Mouse (Mus musculus): ENCODE measurements around the gene Dcaf7.
"Not testable (repeated sequence)": the region's sequence is repeated elsewhere in the genome, so short reads cannot be mapped to it uniquely, and the experiment has no call there.

Gene Dcaf7

DNA sequence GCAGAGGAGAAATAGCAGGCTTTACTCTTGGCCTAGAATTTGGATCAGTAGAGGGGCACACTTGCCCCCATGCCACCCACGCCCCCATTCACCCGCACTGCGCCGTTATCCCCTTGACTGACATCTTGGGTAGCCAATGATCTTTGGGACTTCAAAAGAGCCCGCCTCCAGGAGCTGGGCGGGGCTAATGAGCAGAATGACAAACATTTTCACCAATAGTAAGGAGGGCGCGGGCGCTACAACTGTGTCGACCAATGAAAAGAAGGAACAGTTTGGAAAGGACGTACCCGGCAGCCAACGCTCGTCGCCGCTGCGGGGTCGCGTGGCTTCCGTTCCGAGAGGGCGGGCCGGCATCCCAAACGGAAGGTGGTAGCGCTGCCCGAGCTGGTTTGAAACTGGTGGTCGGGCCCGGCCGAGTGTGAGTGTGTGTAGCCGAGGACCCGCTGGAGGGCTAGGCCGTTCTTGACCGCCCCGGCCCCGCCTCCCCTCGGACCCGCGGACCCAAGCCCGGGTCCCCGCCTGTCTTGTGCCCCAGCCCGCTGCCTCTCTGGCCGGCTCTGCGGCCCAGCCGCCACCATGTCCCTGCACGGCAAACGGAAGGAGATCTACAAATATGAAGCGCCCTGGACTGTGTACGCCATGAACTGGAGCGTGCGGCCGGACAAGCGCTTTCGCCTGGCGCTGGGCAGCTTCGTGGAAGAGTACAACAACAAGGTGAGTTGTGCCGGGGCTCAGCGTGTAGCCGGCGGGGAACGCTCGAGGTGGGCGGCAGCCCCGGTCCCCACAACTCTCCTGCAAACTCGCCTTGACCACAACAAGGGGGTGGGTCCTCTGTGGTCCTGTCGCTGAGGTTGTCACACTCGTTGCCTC, at the start of gene Dcaf7:
Gene Dcaf7, plus strand, starts transcription at position 325 of the 870 bp plus-strand sequence.
- peak; percentile 97 for DNase-seq (ENCODE audit: low read depth, low spot score)

DNA sequence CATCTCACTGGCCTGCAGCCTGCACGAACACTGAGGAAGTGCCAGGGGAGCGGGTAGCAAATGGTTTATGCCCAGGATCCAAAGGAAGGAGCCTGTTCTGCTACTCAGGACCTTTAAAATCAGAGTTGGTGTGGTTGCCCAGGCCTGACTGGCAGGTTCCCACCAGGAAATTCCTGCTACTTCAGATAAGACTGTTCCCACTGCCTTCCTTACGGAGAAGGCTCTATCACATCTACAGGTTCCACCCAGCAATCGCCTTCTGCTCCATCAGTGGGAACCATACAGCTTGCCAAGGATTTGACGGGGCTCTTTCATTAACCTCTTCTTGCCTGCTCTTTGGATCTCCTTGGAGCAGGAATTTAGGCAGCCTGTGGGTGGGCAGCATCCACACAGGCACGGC, 49.2 kb upstream of the Dcaf7 start:
- no peak for DNase-seq (ENCODE audit: low read depth, low spot score)

DNA sequence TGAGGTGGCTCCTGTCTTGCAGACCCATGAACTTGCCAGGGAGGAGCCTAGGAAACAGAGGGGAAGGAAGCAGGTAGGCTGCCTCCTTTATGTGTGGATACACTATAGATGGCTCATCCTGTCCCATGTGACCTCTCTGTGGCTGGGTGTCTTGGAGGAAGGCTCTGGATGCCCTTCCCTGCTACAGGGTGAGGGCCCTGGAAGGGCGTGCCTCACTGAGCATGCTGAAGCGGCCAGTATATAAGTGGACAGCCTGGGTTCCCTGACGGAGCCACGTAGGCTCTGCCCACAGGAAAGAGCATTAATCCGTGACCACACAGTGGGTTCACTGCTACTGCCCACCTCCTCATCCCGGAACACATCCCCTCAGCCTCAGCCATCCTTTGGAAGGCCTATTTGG, 47.2 kb upstream of the Dcaf7 start:
- no peak for DNase-seq (ENCODE audit: low read depth, low spot score)

DNA sequence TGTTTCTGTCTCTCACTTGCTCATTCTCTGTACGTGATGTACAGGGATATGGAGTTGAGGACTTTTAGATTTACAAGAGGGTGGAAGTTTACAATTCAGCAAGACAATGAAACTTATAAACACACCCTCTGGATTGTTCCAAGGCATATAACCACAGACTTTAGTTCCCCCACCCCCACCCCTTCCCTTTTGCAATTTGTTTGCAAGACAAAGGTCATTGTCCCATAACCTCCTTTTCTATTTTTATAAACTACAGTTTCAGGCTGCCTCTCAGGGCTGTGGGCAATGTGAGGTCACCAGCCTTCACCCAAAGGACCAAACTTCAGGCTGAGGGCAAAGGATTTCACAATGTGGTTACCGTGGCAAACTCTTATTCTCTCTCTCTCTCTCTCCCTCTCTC, 46.4 kb upstream of the Dcaf7 start:
- no peak for DNase-seq (ENCODE audit: low read depth, low spot score)

DNA sequence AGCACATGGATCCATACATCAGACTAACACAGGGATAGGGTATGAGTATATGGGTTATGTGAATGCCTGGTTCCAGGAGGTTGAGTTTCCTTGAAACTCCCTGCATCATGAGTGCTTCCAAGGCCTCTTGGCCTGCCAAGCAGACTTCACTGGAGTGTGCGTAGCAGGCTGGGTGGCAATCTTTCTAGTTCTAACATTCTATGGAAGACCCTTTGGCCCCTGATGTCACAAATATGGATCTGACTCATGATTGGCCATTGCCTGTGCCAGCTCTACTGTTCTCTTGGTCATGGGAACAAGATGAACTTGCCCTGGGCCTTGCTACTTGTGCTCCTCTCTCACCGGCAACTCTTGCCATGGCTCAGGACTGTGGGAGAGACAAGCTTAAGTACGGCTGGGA, 42.3 kb upstream of the Dcaf7 start, which contains the start of gene Ace3:
Gene Ace3, plus strand, starts transcription at position 301 of the 400 bp plus-strand sequence.
- DNase-seq (ENCODE audit: low read depth, low spot score), result no peak

DNA sequence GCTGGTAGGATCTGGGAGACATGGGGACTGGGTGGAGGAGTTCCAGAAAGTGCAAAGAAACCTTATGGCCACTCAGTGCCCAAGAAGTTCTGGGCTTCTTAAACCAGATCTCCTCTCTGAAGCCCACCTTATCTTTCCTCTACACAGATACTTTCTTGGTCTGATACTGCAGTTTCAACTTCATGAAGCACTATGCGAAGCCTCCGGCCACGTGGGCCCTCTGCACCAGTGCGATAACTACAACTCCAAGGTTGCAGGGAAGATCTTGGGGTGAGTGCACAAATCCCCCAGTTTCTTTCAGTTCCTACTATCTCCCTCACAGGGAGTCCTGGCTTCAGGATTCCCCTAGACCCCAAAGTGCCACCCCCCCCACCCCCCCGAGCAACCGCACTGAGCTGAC, 36.6 kb upstream of the Dcaf7 start:
- DNase-seq (ENCODE audit: low read depth, low spot score), result no peak

DNA sequence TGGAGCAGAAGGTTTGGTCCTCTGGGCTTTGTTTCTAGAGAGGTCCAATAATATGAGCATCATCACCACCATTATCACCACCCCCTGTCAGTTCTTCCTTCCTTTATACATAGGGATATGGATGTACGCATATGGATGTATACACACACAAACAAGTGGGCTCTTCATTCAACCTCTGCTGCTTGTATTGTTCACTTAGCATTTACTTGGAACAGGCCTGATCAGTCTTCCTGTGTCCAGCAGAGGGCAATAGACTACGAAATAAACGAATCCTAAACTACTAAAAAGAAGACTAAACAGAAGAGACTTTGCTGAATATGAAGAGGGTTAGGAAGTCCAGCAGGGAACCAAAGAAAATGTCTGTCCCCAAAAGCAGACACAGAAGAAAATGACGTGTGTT, 35.0 kb upstream of the Dcaf7 start:
- no peak for DNase-seq (ENCODE audit: low read depth, low spot score)

DNA sequence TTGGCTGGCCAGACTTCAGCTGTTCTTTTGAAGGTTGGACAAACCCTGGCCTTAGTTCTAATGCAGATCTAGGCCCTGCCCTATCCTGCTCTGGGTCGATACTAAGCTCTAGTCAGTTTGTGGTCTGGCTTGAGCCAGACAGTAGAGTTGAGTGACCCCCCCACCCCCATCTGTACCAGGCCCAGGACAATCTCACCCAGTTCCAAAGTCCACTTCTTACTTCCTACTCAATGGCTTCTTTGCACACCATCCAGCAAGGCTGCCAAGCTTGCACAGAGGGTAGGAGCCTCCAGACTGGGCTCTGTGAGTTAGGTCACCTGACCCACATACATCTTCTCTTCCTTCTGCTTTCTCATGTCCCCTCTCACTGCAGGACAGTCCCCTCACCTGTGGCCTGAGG, 32.1 kb upstream of the Dcaf7 start:
- no peak for DNase-seq (ENCODE audit: low read depth, low spot score)

DNA sequence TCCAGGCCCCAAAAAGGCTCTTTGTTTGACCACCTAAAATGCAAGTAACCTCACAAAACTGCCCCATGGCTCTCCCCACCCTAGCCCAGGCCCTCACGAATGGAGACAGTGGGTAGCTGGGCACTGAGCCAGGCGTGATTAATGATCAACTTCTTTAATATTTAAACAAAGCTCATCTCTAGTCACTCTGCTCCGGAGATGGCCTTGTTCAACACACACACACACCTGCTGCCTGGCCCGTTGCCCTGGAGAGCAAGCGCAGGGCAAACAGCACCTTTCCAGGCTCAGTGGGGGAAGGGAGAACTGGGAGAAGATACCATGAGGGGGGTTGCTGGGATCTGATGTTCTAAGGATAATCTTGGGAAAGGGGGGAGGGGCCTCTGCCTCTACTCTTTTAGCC, 30.7 kb upstream of the Dcaf7 start:
- no peak for DNase-seq (ENCODE audit: low read depth, low spot score)

DNA sequence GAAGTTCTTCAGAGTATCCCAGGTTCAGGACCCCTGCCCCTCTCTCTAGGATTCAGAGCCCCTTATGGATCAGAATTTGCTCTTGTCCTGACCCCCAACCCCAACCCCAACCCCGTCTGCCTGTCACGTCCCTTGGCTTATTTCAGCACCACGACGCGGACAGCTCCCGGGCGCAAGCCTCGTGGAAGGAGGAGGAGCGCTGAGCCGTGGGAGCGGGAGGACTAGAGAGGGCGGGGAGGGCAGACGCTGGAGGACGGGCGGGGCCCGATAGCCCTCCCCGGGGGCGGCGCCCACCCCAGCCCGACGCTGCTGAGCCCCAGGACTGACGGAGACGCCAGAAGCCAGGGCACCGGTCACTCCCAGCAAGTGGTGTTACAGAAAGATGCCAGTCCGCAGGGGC, 28.9 kb upstream of the Dcaf7 start, which contains the start of gene Kcnh6:
Gene Kcnh6, plus strand, starts transcription at position 304 of the 400 bp plus-strand sequence.
- no peak for DNase-seq (ENCODE audit: low read depth, low spot score)

DNA sequence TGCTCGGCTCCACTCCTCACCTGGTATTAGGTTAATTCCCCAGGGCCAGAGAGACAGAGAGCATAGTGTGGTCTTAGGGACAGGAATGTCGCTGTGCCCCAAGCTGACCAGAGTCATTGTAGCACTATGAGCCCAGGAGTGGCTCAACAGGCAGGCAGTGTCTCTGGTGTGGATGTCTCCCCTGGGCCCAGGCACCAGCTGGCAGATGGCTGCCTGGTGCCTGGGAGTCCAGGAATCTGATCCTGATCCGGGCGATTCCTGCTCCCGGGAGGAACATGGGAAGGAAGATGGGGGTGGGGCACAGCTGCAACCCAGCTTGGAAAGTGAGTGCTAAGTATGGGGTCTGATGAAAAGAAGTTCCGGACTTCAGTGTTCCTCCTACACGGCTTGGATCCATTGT, 24.0 kb upstream of the Dcaf7 start:
- no peak for DNase-seq (ENCODE audit: low read depth, low spot score)

DNA sequence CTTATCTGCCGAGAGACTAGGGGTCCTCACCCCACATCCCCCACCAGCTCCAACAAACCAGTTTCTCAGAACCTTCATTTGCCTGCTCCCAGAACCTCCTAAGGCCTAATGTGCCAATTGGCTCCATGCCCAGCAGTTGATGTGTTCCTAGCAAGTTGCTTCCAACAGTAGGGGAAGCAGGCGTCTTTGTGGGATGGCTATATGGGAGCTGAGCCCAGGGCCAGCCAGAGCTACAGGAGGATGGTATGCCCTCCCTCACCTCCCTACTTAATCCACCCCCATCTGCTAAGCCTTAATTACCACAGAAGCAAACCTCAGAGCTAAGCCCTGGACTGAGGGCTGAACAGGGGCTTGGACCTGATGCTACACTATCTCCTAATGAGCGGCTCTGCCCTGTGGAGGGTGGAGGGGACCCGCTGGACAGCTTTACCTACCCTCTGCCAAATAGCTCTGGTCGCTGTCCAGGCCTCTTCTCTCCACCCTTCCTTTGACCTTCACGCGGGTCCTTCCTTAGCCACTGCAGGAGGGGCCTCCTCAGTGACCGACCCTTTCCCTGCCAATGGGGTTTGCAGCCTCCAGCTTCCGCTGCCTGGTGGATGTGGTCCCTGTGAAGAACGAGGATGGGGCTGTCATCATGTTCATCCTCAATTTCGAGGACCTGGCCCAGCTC, 23.0 kb upstream of the Dcaf7 start:
- peak; percentile 64 for DNase-seq (ENCODE audit: low read depth, low spot score)

DNA sequence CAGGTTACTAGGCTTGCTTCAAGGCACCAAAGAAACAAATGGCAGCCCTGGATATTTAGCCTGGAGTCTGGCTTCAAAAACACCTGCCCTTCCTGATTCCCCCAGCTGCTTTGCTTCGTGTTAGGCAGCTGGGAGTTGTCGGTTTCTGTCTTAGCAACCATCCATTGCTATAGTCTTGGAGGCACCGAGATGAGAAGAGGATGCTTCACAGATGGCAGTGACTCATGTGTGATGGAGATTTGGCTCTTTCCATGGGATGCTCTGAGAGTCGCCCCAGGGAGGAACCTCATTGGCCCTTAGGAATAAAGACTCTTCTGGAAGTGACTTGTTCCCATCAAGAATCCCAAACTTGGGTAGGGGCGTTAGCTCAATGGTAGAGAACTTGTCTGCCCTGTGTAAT, 20.2 kb upstream of the Dcaf7 start:
- no peak for DNase-seq (ENCODE audit: low read depth, low spot score)

DNA sequence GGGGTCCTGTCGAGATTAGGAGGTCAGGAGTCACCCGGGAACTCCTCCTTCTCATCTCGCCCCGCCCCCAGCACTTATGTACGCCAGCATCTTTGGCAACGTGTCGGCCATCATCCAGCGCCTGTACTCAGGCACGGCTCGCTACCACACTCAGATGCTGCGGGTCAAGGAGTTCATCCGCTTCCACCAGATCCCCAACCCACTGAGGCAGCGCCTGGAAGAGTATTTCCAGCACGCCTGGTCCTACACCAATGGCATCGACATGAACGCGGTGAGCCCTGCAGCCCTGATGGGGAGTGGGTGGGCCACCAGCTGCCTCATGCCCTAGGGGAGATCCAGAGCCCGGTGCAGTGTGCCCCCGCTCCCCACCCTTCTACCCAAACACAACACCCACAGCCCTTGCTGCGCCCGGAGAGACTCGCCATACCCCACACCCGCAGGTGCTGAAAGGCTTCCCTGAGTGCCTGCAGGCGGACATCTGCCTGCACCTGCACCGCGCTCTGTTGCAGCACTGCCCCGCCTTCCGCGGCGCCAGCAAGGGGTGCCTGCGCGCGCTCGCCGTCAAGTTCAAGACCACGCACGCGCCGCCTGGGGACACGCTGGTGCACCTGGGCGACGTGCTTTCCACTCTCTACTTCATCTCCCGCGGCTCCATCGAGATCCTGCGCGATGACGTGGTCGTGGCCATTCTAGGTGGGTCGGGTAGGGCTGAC, 16.5 kb upstream of the Dcaf7 start:
- DNase-seq (ENCODE audit: low read depth, low spot score), result no peak

DNA sequence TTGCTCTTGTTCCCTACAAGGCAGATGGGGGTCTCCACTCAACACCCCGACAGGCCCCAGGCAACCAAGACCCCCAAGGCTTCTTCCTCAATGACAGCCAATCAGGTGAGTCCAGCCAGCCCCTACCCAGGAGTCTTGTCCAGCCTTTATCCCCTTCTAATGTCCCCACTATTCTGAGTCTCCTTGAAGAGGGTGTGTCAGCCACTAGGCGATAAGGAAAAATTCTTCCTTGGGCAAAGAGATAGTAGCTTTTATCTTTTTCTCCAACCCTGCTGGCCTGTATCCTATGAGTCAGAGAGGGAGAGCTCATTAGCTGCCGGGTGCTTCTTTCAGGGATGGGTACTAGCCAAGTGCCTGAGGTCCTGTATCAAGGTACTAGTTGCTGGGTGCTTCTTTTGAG, 10.9 kb upstream of the Dcaf7 start:
- DNase-seq (ENCODE audit: low read depth, low spot score), result no peak

DNA sequence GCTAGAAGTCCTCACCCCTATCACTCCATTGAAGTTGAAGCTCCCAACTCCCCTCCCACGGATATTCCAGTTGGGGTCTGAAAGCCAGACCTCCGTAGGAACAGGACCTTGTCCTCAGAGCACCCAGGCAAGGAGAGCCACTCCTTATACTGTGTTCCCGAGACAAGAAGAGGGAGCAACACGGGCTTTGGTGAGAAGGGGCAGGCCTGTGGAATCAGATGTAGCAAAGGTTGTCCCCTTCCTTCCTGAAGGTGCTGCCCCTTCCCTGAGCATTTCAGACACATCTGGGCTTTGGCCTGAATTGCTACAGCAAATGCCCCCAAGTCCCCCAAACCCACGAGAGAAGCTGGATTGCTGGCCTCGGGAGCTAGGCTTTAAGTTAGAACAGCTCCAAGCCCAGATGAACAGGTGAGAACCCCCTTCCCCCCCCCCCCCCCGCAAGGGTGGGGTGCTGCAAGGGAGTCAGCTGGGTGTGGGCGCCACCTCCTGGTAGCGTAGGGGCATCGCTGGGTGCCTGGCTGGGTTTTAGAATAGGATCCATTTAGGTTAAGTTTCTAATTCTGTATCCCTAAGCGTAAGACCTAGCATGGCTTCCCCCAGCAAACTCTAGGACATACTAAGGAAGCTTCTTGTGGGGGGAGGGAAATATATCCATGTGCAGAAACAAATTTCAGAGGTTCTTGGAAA, 10.1 kb upstream of the Dcaf7 start:
- DNase-seq (ENCODE audit: low read depth, low spot score), result peak; percentile 50

DNA sequence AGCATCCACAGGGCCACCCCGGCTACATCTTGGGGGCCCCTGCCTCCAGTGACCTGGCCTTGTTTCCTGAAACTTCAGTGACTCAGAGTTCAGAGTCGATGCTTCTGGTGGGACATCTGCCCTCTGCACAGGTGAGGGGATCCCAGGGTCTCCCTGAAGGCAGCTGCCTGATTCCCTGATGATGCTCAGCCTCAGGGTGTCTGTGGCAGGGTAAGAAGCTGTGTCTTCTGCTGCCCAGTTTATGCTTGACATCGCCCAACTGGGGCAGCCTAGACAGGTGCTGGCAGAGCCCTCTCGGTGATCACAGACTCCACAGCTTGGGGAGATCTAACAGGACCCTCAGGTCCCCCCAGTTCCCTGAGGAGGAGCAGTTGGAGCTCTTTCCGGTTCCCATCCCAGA, 9.1 kb upstream of the Dcaf7 start:
- no peak for DNase-seq (ENCODE audit: low read depth, low spot score)

DNA sequence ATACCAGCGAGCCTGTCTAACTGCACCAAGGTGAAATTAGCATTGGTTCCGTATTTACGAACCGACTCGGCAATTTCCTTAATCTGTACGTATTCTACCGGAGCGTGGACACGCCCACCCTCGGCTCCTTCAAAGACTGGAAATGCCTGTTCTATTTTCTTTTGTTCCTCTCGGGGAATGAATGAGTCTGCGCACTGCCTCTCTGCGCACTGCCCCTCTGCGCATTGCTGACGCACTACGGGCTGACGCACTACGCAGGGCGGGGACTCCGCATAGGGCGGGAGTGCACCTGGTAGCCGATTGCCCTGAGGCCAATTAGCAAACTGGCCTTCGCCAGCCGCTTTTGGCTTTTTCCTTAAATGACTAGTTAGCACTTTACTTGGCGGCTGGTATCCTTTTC, 4.6 kb upstream of the Dcaf7 start:
- not testable (repeated sequence) for DNase-seq (ENCODE audit: low read depth, low spot score)

DNA sequence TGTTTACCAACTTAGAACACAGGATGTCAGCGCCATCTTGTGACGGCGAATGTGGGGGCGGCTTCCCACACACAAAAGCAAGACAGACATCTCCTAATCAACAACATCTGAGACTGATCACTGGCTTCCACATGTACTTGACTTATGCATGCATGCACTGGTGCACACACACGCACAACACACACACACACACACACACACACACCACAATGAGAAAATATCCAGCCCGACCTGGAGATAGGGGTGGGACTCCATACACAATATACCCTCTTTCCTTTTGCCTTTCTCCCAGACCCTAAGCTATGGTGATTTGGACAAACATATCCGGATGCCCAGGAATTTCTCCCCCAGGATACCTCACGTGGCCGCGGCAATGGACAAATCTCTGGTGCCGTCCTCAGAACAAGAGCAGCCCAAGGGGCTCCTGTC, 3.2 kb upstream of the Dcaf7 start:
- DNase-seq (ENCODE audit: low read depth, low spot score), result no peak

DNA sequence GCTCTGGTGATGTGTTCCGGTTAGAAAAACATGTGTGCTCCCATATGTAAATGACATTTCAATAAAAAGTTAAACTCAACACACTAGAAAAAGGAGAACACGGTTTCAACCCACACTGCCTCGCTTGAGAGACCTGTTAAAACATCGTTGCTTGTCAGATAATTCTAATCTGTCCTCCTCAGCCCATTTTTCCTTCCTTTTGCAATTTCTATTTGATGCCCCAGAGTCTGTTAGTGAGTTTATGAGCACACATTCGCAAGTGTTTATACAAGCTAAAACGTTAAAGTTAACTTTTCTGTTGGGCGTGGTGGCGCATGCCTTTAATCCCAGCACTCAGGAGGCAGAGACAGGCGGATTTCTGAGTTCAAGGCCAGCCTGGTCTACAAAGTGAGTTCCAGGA, 1.7 kb upstream of the Dcaf7 start:
- no peak for DNase-seq (ENCODE audit: low read depth, low spot score)

DNA sequence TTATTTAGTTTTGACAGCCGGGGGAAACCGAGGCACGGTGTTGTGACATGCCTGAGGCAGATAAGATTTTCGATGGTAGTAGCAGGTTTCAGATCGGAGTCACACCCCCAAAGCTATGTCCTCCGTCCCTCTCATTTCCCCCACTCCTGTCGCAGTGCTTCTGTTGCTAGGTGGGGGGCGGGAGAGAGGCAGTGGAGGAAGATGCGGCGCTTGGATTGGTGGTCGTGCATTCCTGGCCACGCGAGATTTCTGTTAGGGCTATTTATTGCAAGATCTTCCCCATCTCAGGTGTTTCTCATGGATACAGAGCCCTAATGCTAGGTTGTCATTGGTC, 713 bp downstream of the Dcaf7 start:
- DNase-seq (ENCODE audit: low read depth, low spot score), result peak; percentile 30

DNA sequence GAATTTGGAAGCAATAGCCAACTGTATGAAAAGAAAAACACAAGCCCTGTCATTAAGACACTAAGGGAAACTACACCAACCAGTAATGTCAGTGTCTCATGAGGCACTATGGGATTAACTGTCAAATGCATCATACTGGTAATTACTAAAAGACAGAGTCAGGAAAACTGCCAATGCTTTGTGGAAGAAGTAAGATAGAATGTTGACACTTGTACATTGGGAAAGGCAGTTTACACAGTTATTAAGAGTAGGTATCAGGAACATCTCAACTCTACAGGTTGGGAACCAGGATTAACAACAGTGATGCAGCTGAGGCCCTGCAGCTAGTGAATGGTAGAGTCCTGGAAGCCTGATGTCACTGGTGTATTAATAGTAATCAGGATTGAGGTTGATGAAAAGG, 7.7 kb downstream of the Dcaf7 start:
- DNase-seq (ENCODE audit: low read depth, low spot score), result no peak
